Mouse (Mus musculus) layer of hippocampus, adult 8-10 months (tissue): ENCODE measurements at regions not wholly inside any gene's neighbourhood (a gene's known extent, or its start where the extent isn't known, plus 50 kb on each side); places are given as distances from the start of the nearest gene placed in this dataset.

Source experiments
- DNase-seq, 2 experiments: peaks; one replicate each; pipeline ENCODE4 v3.0.0; 2022; ENCODE audit warnings: low spot score in 2 of 2

- no peak for DNase-seq
Observed at GRCm38 (mm10) chr6:107797845-107798244, 267.0 kb upstream of the Setmar start.

GRCm38 (mm10) chr6:107803056-107803455, 261.8 kb upstream of the Setmar start:
- no peak for DNase-seq
